Mouse (Mus musculus) myocyte (in vitro differentiated cells): Measurements from ENCODE around the gene Dusp6. TPM values are rescaled to one million over a fixed set of nuclear protein-coding genes. Genes with fewer than 3 reads are reported as not detected.

Experiments
- H3K27me3 ChIP-seq: one replicate; pipeline ENCODE4 v1.6.1; 2011; ENCODE audit not compliant: control insufficient read depth, insufficient read depth, insufficient read length
- H3K36me3 ChIP-seq: one replicate; pipeline ENCODE4 v1.6.1; 2011; ENCODE audit not compliant: control insufficient read depth, insufficient read depth
- H3K4me2 ChIP-seq: one replicate; pipeline ENCODE4 v1.6.1; 2011; ENCODE audit warnings: low read depth, control low read depth
- H3K4me3 ChIP-seq: one replicate; pipeline ENCODE4 v1.5.1; 2011; ENCODE audit warnings: mild to moderate bottlenecking, control low read depth, moderate library complexity
- H3K79me2 ChIP-seq: one replicate; pipeline ENCODE4 v1.6.1; 2011; ENCODE audit not compliant: control insufficient read depth, insufficient read depth
- H3ac ChIP-seq: one replicate; pipeline ENCODE4 v1.6.1; 2011; ENCODE audit not compliant: control insufficient read depth, insufficient read length
- MAX ChIP-seq: IDR thresholded peaks from one replicate; pipeline ENCODE4 v1.6.1; 2011; ENCODE audit warnings: low read depth, mild to moderate bottlenecking, control low read depth
- POLR2A ChIP-seq: IDR thresholded peaks from one replicate; pipeline ENCODE4 v1.6.1; 2011; ENCODE audit warnings: low read depth, mild to moderate bottlenecking, control low read depth, moderate library complexity; ENCODE audit not compliant: insufficient read length
- SRF ChIP-seq: IDR thresholded peaks from one replicate; pipeline ENCODE4 v1.6.1; 2011; ENCODE audit warnings: low read depth; ENCODE audit not compliant: control insufficient read depth, insufficient read length
- TCF12 ChIP-seq: IDR thresholded peaks from one replicate; pipeline ENCODE4 v1.6.1; 2011; ENCODE audit warnings: mild to moderate bottlenecking, control low read depth; ENCODE audit not compliant: poor library complexity, insufficient read depth, severe bottlenecking
- polyA plus RNA-seq: library from polyadenylated mRNA; unstranded; fragments of >200 nt; fragmentation: generic; extraction: Trizol; gene quantifications from one replicate; pipeline ENCODE4 v1.2.1, GENCODE M21; 2012; ENCODE audit warnings: missing spikeins

Gene Dusp6
- polyA plus RNA-seq, 1 experiment: 21.6 TPM

GRCm38 (mm10) chr10:99317057-99317456, 54.0 kb downstream of the Dusp6 start:
- H3K79me2 ChIP-seq: no peaks in the 10 kb centered on the region
- H3K4me3 ChIP-seq: no peak overlapping the region
- no peak for TF ChIP-seq POLR2A
- TF ChIP-seq MAX: no peak
- no peak for TF ChIP-seq TCF12
- TF ChIP-seq SRF: no peak
- H3K4me2 ChIP-seq: no peak overlapping the region
- H3ac ChIP-seq: no peak overlapping the region
- H3K36me3 ChIP-seq: no peaks in the 10 kb centered on the region
- H3K27me3 ChIP-seq: no peaks in the 10 kb centered on the region

Other genes starting within 250 kb of the Dusp6 start
- gene Poc1b, start 156.2 kb upstream of the Dusp6 start, polyA plus RNA-seq: 8.0 TPM
- gene Galnt4, start 155.1 kb upstream of the Dusp6 start, polyA plus RNA-seq: 4.7 TPM
- gene Phxr2, start 136.9 kb upstream of the Dusp6 start, polyA plus RNA-seq: not detected